Mouse (Mus musculus) liver, postnatal 0 days (tissue): ENCODE results near the gene Ecsit. TPM values are rescaled to one million over a fixed set of nuclear protein-coding genes. Genes with fewer than 3 reads are reported as not detected.

Experiments
- ATAC-seq: fragments of 200-750 bp; cut with Nextera tagmentation; 2 replicates; pipeline ENCODE4 v1.8.0; 2017; ENCODE audit warnings: mild to moderate bottlenecking, moderate library complexity
- DNase-seq: peaks from one replicate; pipeline ENCODE4 v3.0.0-alpha.2; 2016
- H3K27ac ChIP-seq: fragments of 300-500 bp; sonication (generic); 2 replicates; pipeline ENCODE4 v1.5.1; 2014; ENCODE audit warnings: antibody characterized with exemption, moderate library complexity, mild to moderate bottlenecking, low read depth
- H3K27me3 ChIP-seq: fragments of 300-500 bp; sonication (generic); 2 replicates; pipeline ENCODE4 v1.6.1; 2014; ENCODE audit warnings: low read length, control low read depth, mixed read lengths; ENCODE audit not compliant: insufficient read depth
- H3K36me3 ChIP-seq: fragments of 300-500 bp; sonication (generic); replicated peaks from 2 replicates; pipeline ENCODE4 v1.6.1; 2014; ENCODE audit warnings: mild to moderate bottlenecking, control low read depth, low read length, moderate library complexity, mixed read lengths; ENCODE audit not compliant: insufficient read depth
- H3K4me1 ChIP-seq: fragments of 300-500 bp; sonication (generic); 2 replicates; pipeline ENCODE4 v1.6.1; 2014; ENCODE audit warnings: antibody characterized with exemption, mild to moderate bottlenecking, control low read depth; ENCODE audit not compliant: insufficient read depth
- H3K4me2 ChIP-seq: fragments of 300-500 bp; sonication (generic); 2 replicates; pipeline ENCODE4 v1.6.1; 2014; ENCODE audit warnings: low read depth, mild to moderate bottlenecking, low read length, moderate library complexity, mixed read lengths
- H3K4me3 ChIP-seq: fragments of 300-500 bp; sonication (generic); 2 replicates; pipeline ENCODE4 v1.5.1; 2014; ENCODE audit warnings: low read depth, low read length
- H3K9ac ChIP-seq: fragments of 300-500 bp; sonication (generic); replicated peaks from 2 replicates; pipeline ENCODE4 v1.6.1; 2014; ENCODE audit warnings: mild to moderate bottlenecking, moderate library complexity
- H3K9me3 ChIP-seq: fragments of 300-500 bp; sonication (generic); 2 replicates; pipeline ENCODE4 v1.6.1; 2016; ENCODE audit warnings: mild to moderate bottlenecking, control low read depth, low read length, mixed read lengths
- CTCF ChIP-seq: sonication (generic); IDR thresholded peaks from 2 replicates; pipeline ENCODE4 v1.5.1; 2016; ENCODE audit warnings: antibody characterized with exemption, low read depth
- EP300 ChIP-seq: IDR thresholded peaks from 2 replicates; pipeline ENCODE4 v1.6.1; 2016; ENCODE audit warnings: antibody characterized with exemption, low read depth, mild to moderate bottlenecking
- WGBS: fragments of 180-500 bp; shearing (Covaris S2); extraction: QIAGEN DNeasy Blood & Tissue Kit; methylation state at CpG from one replicate; pipeline ENCODE4 v1.1.7; 2014; ENCODE audit not compliant: insufficient replicate concordance; 5-methylcytosine and 5-hydroxymethylcytosine counted together
- polyA plus RNA-seq: library from polyadenylated mRNA; unstranded; fragments of >200 nt; fragmentation: Nextera tagmentation; extraction: Ambion mirVana; gene quantifications from 2 replicates; pipeline ENCODE4 v1.2.1, GENCODE M21; 2015

The Ecsit gene
- 18.1 and 18.2 TPM in 2 replicates for polyA plus RNA-seq

GRCm38 (mm10) chr9:22085022-22085834, at the start of gene Ecsit:
TSS of gene Ecsit (minus strand) at chr9:22085438.
- 0 out of 2 replicates have a peak, but pooled peaks cover 6% of the 10 kb centered on the region for H3K4me1 ChIP-seq
- WGBS, result under 1% methylated on average over 48 of the region's 48 CpGs
- ATAC-seq (peak; percentile 99), DNase-seq (peak; percentile 92)
- H3K27ac ChIP-seq, result peak within 1 kb of the TSS; percentile 82
- TF ChIP-seq EP300 (peak; percentile 30; the same call in 1 of the 2 replicates), CTCF (no peak)
- 0 out of 2 replicates have a peak, but pooled peaks cover 3% of the 10 kb centered on the region for H3K36me3 ChIP-seq
- H3K27me3 ChIP-seq, result no peaks in the 10 kb centered on the region
- H3K9ac ChIP-seq, result peak within 1 kb of the TSS; percentile 81
- H3K4me3 ChIP-seq, result peak within 1 kb of the TSS; percentile 68
- no peaks in the 10 kb centered on the region for H3K9me3 ChIP-seq
- H3K4me2 ChIP-seq, result peak within 1 kb of the TSS; percentile 73

- H3K9me3 ChIP-seq, result no peaks in the 10 kb centered on the region
- H3K4me2 ChIP-seq, result peak overlapping the region; percentile 90
- DNase-seq (no peak), ATAC-seq (no peak)
- H3K27me3 ChIP-seq, result no peaks in the 10 kb centered on the region
- TF ChIP-seq CTCF (no peak), EP300 (no peak)
- 67% methylated on average over 7 of the region's 7 CpGs for WGBS
- H3K4me1 ChIP-seq, result peaks cover 36% of the 10 kb centered on the region
- peak overlapping the region; percentile 42 for H3K4me3 ChIP-seq
- peaks cover 9% of the 10 kb centered on the region for H3K36me3 ChIP-seq
- H3K9ac ChIP-seq, result peak overlapping the region; percentile 60
- peak overlapping the region; percentile 61 for H3K27ac ChIP-seq
Measured at GRCm38 (mm10) chr9:22134246-22134890, 49.1 kb upstream of the Ecsit start.

- ATAC-seq (no peak), DNase-seq (no peak)
- H3K27ac ChIP-seq, result peak overlapping the region; percentile 62; the same call in 1 of the 2 replicates
- H3K4me3 ChIP-seq, result peak overlapping the region; percentile 42
- H3K36me3 ChIP-seq, result peaks cover 25% of the 10 kb centered on the region
- H3K4me2 ChIP-seq, result peak overlapping the region; percentile 90
- H3K27me3 ChIP-seq, result no peaks in the 10 kb centered on the region
- TF ChIP-seq CTCF, result no peak
- no peak for TF ChIP-seq EP300
- peak overlapping the region; percentile 56 for H3K9ac ChIP-seq
- H3K4me1 ChIP-seq, result peaks cover 30% of the 10 kb centered on the region
- WGBS, result 56% methylated on average over 11 of the region's 11 CpGs
- no peaks in the 10 kb centered on the region for H3K9me3 ChIP-seq
Measured at GRCm38 (mm10) chr9:22132220-22132619, 47.0 kb upstream of the Ecsit start.

GRCm38 (mm10) chr9:22131226-22131981, 46.2 kb upstream of the Ecsit start:
- Histone ChIP-seq H3K4me2 (peak overlapping the region; percentile 90), H3K9me3 (no peaks in the 10 kb centered on the region), H3K36me3 (peaks cover 33% of the 10 kb centered on the region), H3K4me3 (peak overlapping the region; percentile 42), H3K27me3 (no peaks in the 10 kb centered on the region), H3K4me1 (peaks cover 22% of the 10 kb centered on the region), H3K9ac (peak overlapping the region; percentile 56), H3K27ac (peak overlapping the region; percentile 62)
- ATAC-seq (peak; percentile 63), DNase-seq (peak; percentile 70)
- TF ChIP-seq EP300 (no peak), CTCF (no peak)
- WGBS, result 3% methylated on average over 35 of the region's 35 CpGs

DNA sequence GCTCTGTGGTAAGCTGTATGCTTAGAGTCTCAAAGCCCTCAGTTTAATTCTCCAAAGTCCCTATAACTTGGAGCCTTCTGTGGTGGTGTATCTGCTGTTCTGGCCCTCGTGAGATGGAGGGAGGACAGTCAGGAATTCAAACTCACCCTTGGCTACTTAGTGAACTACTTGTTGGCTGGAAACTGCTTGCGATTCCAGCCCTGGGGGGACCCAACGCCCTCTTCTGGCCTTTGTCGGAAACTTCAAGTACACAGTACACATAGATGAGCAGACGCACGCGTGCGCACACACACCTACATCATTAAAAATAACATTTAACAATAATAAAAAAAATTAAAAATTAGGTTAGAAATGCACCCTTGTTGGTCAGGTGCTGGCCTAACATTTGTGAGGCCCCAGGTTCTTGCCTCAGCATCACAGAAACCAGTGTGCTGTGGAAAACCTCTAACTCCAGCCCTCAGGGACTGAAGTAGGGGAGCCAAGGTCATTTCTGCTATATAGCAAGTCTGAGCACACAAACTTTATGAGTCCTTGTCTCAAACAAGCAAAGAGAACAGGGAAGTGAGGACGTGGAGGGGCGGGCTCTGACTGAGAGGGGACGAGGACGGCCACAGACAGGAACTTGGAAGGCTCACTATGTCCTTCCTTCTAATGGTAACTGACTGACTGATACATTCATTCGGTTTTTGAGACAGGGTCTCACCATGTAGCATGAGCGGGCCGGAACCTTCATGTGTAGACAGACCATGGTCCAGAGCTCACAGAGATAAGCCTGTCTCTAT, 40.2 kb upstream of the Ecsit start:
- WGBS, result 77% methylated on average over 15 of the region's 15 CpGs
- TF ChIP-seq CTCF (0 out of 2 replicates have a peak, but pooled peaks have one; percentile 11), EP300 (no peak)
- peaks cover 34% of the 10 kb centered on the region for H3K4me1 ChIP-seq

More for the DNA sequence above, 40.2 kb upstream of the Ecsit start:
- Histone ChIP-seq H3K4me3 (no peak overlapping the region), H3K27me3 (no peaks in the 10 kb centered on the region), H3K9ac (no peak overlapping the region), H3K27ac (peak overlapping the region; percentile 35; the same call in 1 of the 2 replicates), H3K9me3 (no peaks in the 10 kb centered on the region), H3K4me2 (no peak overlapping the region), H3K36me3 (peaks cover 33% of the 10 kb centered on the region)
- ATAC-seq, result no peak
- DNase-seq, result no peak
